Mouse (Mus musculus) cerebellum, adult 11 months (tissue): ENCODE measurements around the gene Egln3.
A peak's percentile ranks its signal among the peaks of the same experiment; 100 is the strongest.

ENCODE experiments used
- DNase-seq: peaks from one replicate; pipeline ENCODE4 v3.0.0; 2022

Egln3 gene

GRCm38 (mm10) chr12:54202276-54202675, 1.4 kb downstream of the Egln3 start:
- DNase-seq, result no peak

- no peak for DNase-seq
Measured at GRCm38 (mm10) chr12:54200856-54201255, 2.8 kb downstream of the Egln3 start.

- DNase-seq, result no peak
Measured at GRCm38 (mm10) chr12:54200172-54200571, 3.5 kb downstream of the Egln3 start.

- no peak for DNase-seq
Measured at GRCm38 (mm10) chr12:54198282-54198918, 5.3 kb downstream of the Egln3 start.

- DNase-seq, result no peak
Measured at GRCm38 (mm10) chr12:54197849-54198248, 5.8 kb downstream of the Egln3 start.

- no peak for DNase-seq
Measured at GRCm38 (mm10) chr12:54197301-54197782, 6.3 kb downstream of the Egln3 start.

- DNase-seq, result no peak
Measured at GRCm38 (mm10) chr12:54196881-54197280, 6.8 kb downstream of the Egln3 start.

- no peak for DNase-seq
Measured at GRCm38 (mm10) chr12:54194159-54194558, 9.5 kb downstream of the Egln3 start.

GRCm38 (mm10) chr12:54192305-54192661, 11.4 kb downstream of the Egln3 start:
- no peak for DNase-seq

- DNase-seq, result peak; percentile 18
Measured at GRCm38 (mm10) chr12:54191608-54192304, 11.9 kb downstream of the Egln3 start.

GRCm38 (mm10) chr12:54191181-54191580, 12.5 kb downstream of the Egln3 start:
- no peak for DNase-seq

GRCm38 (mm10) chr12:54187812-54188600, 15.7 kb downstream of the Egln3 start:
- no peak for DNase-seq

- DNase-seq, result no peak
Measured at GRCm38 (mm10) chr12:54186926-54187623, 16.6 kb downstream of the Egln3 start.

GRCm38 (mm10) chr12:54184264-54184663, 19.4 kb downstream of the Egln3 start:
- no peak for DNase-seq

- no peak for DNase-seq
Measured at GRCm38 (mm10) chr12:54178323-54178722, 25.3 kb downstream of the Egln3 start.

- DNase-seq, result no peak
Measured at GRCm38 (mm10) chr12:54168786-54169185, 34.9 kb downstream of the Egln3 start.

GRCm38 (mm10) chr12:54167737-54168136, 35.9 kb downstream of the Egln3 start:
- no peak for DNase-seq

GRCm38 (mm10) chr12:54164724-54165050, 39.0 kb downstream of the Egln3 start:
- DNase-seq, result no peak

- DNase-seq, result no peak
Measured at GRCm38 (mm10) chr12:54164040-54164723, 39.5 kb downstream of the Egln3 start.

- no peak for DNase-seq
Measured at GRCm38 (mm10) chr12:54163166-54163565, 40.5 kb downstream of the Egln3 start.

- no peak for DNase-seq
Measured at GRCm38 (mm10) chr12:54162637-54163131, 41.0 kb downstream of the Egln3 start.

- DNase-seq, result no peak
Measured at GRCm38 (mm10) chr12:54161468-54162202, 42.0 kb downstream of the Egln3 start.
